7 mouse cellular contexts compared by ENCODE assay signal in the genomic region with DNA sequence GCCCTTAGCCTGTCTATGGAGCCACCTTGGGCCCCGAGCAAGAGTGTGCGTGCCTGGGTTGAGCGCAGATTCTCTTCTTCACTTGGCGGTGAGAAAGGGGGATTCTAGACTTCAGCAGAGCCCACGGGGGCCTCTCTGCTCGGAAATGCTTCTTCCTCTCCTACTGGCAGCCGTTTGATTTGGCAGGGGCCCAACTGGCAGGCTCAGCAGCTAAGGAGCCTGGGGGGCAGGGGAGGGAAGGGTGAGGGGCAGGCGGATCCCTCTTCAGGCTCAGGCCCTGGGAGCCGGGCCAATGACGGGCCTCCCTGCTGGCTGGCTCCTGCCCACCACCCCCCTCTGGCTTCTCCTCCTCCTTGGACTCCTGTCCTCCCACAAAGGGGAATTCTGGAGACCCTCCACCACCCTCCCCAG. TPM values are rescaled to one million over a fixed set of nuclear protein-coding genes. Genes with fewer than 3 reads are reported as not detected.
A peak's percentile ranks its signal among the peaks of the same experiment; 100 is the strongest.
DNase-seq lines count a peak whose midpoint lies in the region; ATAC-seq lines count a peak whose summit lies in the region.

No protein-coding gene starts in this region.

- no peak overlapping the region for H3K4me3 ChIP-seq in forebrain, embryonic 12.5 days (replicated peaks)
- peak overlapping the region; percentile 34 for H3K4me3 ChIP-seq in heart, embryonic 13.5 days
- peak overlapping the region; percentile 13 for H3K4me3 ChIP-seq in kidney, embryonic 15.5 days (replicated peaks)
- no peak overlapping the region for H3K4me3 ChIP-seq in limb, embryonic 11.5 days (ENCODE audit: low read depth, low read length)
- H3K4me3 ChIP-seq in midbrain, embryonic 14.5 days (replicated peaks; ENCODE audit: low read depth, low read length): no peak overlapping the region

- peak; percentile 86; the same call in 1 of the 2 replicates for ATAC-seq in forebrain, embryonic 12.5 days (ENCODE audit: low FRiP score)
- peak; percentile 71 for ATAC-seq in heart, embryonic 13.5 days (ENCODE audit: extremely low read depth, insufficient number of reproducible peaks, low FRiP score, low TSS enrichment)
- ATAC-seq in kidney, embryonic 15.5 days (replicated peaks; ENCODE audit: low FRiP score): peak; percentile 90
- ATAC-seq in limb, embryonic 11.5 days (ENCODE audit: insufficient number of reproducible peaks, low FRiP score, low TSS enrichment, low read depth): no peak
- ATAC-seq in midbrain, embryonic 14.5 days (ENCODE audit: low FRiP score, low TSS enrichment): peak; percentile 88

- H3K9ac ChIP-seq in forebrain, embryonic 12.5 days: no peak overlapping the region
- H3K9ac ChIP-seq in heart, embryonic 13.5 days: peak overlapping the region; percentile 67
- peak overlapping the region; percentile 26; the same call in 1 of the 2 replicates for H3K9ac ChIP-seq in kidney, embryonic 15.5 days
- H3K9ac ChIP-seq in limb, embryonic 11.5 days (ENCODE audit: low read length): peak overlapping the region; percentile 47; the same call in 1 of the 2 replicates
- H3K9ac ChIP-seq in midbrain, embryonic 14.5 days (replicated peaks; ENCODE audit: low read length): no peak overlapping the region

- DNase-seq in brain, adult 2 months (ENCODE audit: low read depth, low spot score): peak; percentile 60
- DNase-seq in limb, embryonic 11.5 days (ENCODE audit: low spot score): peak; percentile 46
- DNase-seq in midbrain, embryonic 14.5 days: peak; percentile 87
- DNase-seq in testis, postnatal 10 days (ENCODE audit: low spot score): peak; percentile 88

- H3K4me2 ChIP-seq in forebrain, embryonic 12.5 days: peak overlapping the region; percentile 42
- peak overlapping the region; percentile 65 for H3K4me2 ChIP-seq in heart, embryonic 13.5 days
- peak overlapping the region; percentile 51 for H3K4me2 ChIP-seq in kidney, embryonic 15.5 days
- peak overlapping the region; percentile 28; the same call in 1 of the 2 replicates for H3K4me2 ChIP-seq in limb, embryonic 11.5 days (ENCODE audit: low read depth, severe bottlenecking)
- peak overlapping the region; percentile 34 for H3K4me2 ChIP-seq in midbrain, embryonic 14.5 days (ENCODE audit: low read length)

- 15% methylated on average over 10 of the region's 10 CpGs for WGBS in forebrain, embryonic 12.5 days
- WGBS in heart, embryonic 13.5 days: 8% methylated on average over 10 of the region's 10 CpGs
- WGBS in kidney, embryonic 15.5 days: 7% methylated on average over 10 of the region's 10 CpGs
- 14% methylated on average over 10 of the region's 10 CpGs for WGBS in limb, embryonic 11.5 days
- 21% methylated on average over 10 of the region's 10 CpGs for WGBS in midbrain, embryonic 14.5 days

- H3K36me3 ChIP-seq in forebrain, embryonic 12.5 days (replicated peaks): no peaks in the 10 kb centered on the region
- H3K36me3 ChIP-seq in heart, embryonic 13.5 days: no peaks in the 10 kb centered on the region
- H3K36me3 ChIP-seq in kidney, embryonic 15.5 days: no peaks in the 10 kb centered on the region
- no peaks in the 10 kb centered on the region for H3K36me3 ChIP-seq in limb, embryonic 11.5 days (ENCODE audit: control insufficient read depth, insufficient read depth, low read length)
- H3K36me3 ChIP-seq in midbrain, embryonic 14.5 days (ENCODE audit: control insufficient read depth, insufficient read depth, low read length): no peaks in the 10 kb centered on the region

- peaks cover 25% of the 10 kb centered on the region for H3K4me1 ChIP-seq in forebrain, embryonic 12.5 days
- peaks cover 51% of the 10 kb centered on the region for H3K4me1 ChIP-seq in heart, embryonic 13.5 days
- peaks cover 53% of the 10 kb centered on the region for H3K4me1 ChIP-seq in kidney, embryonic 15.5 days
- H3K4me1 ChIP-seq in limb, embryonic 11.5 days (ENCODE audit: control insufficient read depth, insufficient read depth, low read length): peaks cover 37% of the 10 kb centered on the region
- H3K4me1 ChIP-seq in midbrain, embryonic 14.5 days (ENCODE audit: control insufficient read depth, insufficient read depth, low read length): peaks cover 11% of the 10 kb centered on the region

- no peaks in the 10 kb centered on the region for H3K27me3 ChIP-seq in forebrain, embryonic 12.5 days
- H3K27me3 ChIP-seq in heart, embryonic 13.5 days (replicated peaks): 0 out of 2 replicates have a peak, but pooled peaks cover 9% of the 10 kb centered on the region
- H3K27me3 ChIP-seq in kidney, embryonic 15.5 days: no peaks in the 10 kb centered on the region
- no peaks in the 10 kb centered on the region for H3K27me3 ChIP-seq in limb, embryonic 11.5 days (ENCODE audit: control insufficient read depth, insufficient read depth, low read length)
- H3K27me3 ChIP-seq in midbrain, embryonic 14.5 days (ENCODE audit: control insufficient read depth, insufficient read depth, low read length): no peaks in the 10 kb centered on the region

- H3K9me3 ChIP-seq in forebrain, embryonic 12.5 days: no peaks in the 10 kb centered on the region
- H3K9me3 ChIP-seq in heart, embryonic 13.5 days: 0 out of 2 replicates have a peak, but pooled peaks cover 2% of the 10 kb centered on the region
- H3K9me3 ChIP-seq in kidney, embryonic 15.5 days (replicated peaks): no peaks in the 10 kb centered on the region
- no peaks in the 10 kb centered on the region for H3K9me3 ChIP-seq in limb, embryonic 11.5 days (ENCODE audit: control insufficient read depth, low read length)
- no peaks in the 10 kb centered on the region for H3K9me3 ChIP-seq in midbrain, embryonic 14.5 days (ENCODE audit: control insufficient read depth, low read length)

- H3K27ac ChIP-seq in forebrain, embryonic 12.5 days: peak overlapping the region; percentile 73
- peak overlapping the region; percentile 75 for H3K27ac ChIP-seq in heart, embryonic 13.5 days (replicated peaks)
- peak overlapping the region; percentile 75 for H3K27ac ChIP-seq in kidney, embryonic 15.5 days
- H3K27ac ChIP-seq in limb, embryonic 11.5 days (replicated peaks; ENCODE audit: low read depth, low read length): peak overlapping the region; percentile 55; the same call in 1 of the 2 replicates
- peak overlapping the region; percentile 70 for H3K27ac ChIP-seq in midbrain, embryonic 14.5 days (replicated peaks; ENCODE audit: low read depth, low read length)

RNA-seq across cellular contexts. Expression of gene Mrps18a, which starts 26.7 kb away (rescaled TPM):
- polyA plus RNA-seq in forebrain, embryonic 12.5 days (2016; fragmentation: Nextera tagmentation; extraction: Ambion mirVana): 117 and 121 TPM in 2 replicates
- 123 and 132 TPM in 2 replicates for polyA plus RNA-seq in heart, embryonic 13.5 days (2015; fragmentation: Nextera tagmentation; extraction: Ambion mirVana)
- polyA plus RNA-seq in kidney, embryonic 15.5 days (2015; fragmentation: Nextera tagmentation; extraction: Ambion mirVana): 154 and 155 TPM in 2 replicates
- 152 and 165 TPM in 2 replicates for polyA plus RNA-seq in limb, embryonic 11.5 days (2014; fragmentation: Nextera tagmentation; extraction: Ambion mirVana)
- 141 and 148 TPM in 2 replicates for polyA plus RNA-seq in midbrain, embryonic 14.5 days (2014; fragmentation: Nextera tagmentation; extraction: Ambion mirVana)

RNA-seq across cellular contexts. Expression of gene Vegfa, which starts 51.9 kb away (rescaled TPM):
- 4.1 TPM in 2 replicates for polyA plus RNA-seq in forebrain, embryonic 12.5 days (2016; fragmentation: Nextera tagmentation; extraction: Ambion mirVana)
- polyA plus RNA-seq in heart, embryonic 13.5 days (2015; fragmentation: Nextera tagmentation; extraction: Ambion mirVana): 5.2 and 5.4 TPM in 2 replicates
- 5.9 and 6.6 TPM in 2 replicates for polyA plus RNA-seq in kidney, embryonic 15.5 days (2015; fragmentation: Nextera tagmentation; extraction: Ambion mirVana)
- polyA plus RNA-seq in limb, embryonic 11.5 days (2014; fragmentation: Nextera tagmentation; extraction: Ambion mirVana): 3.3 and 4.0 TPM in 2 replicates
- 4.3 and 5.5 TPM in 2 replicates for polyA plus RNA-seq in midbrain, embryonic 14.5 days (2014; fragmentation: Nextera tagmentation; extraction: Ambion mirVana)

RNA-seq across cellular contexts. Expression of gene Rsph9, which starts 59.9 kb away (rescaled TPM):
- polyA plus RNA-seq in forebrain, embryonic 12.5 days (2016; fragmentation: Nextera tagmentation; extraction: Ambion mirVana): 14.9 and 15.9 TPM in 2 replicates
- polyA plus RNA-seq in heart, embryonic 13.5 days (2015; fragmentation: Nextera tagmentation; extraction: Ambion mirVana): 6.0 and 6.1 TPM in 2 replicates
- 11.7 and 12.1 TPM in 2 replicates for polyA plus RNA-seq in kidney, embryonic 15.5 days (2015; fragmentation: Nextera tagmentation; extraction: Ambion mirVana)
- polyA plus RNA-seq in limb, embryonic 11.5 days (2014; fragmentation: Nextera tagmentation; extraction: Ambion mirVana): 12.1 and 13.1 TPM in 2 replicates
- polyA plus RNA-seq in midbrain, embryonic 14.5 days (2014; fragmentation: Nextera tagmentation; extraction: Ambion mirVana): 38.8 and 58.1 TPM in 2 replicates

Comparison
In these comparisons a context has a peak if more than half of its experiments do, and no peak if none do; other contexts are left out.
1. H3K4me3 ChIP-seq: peak in heart, embryonic 13.5 days (single experiment) and kidney, embryonic 15.5 days (single experiment); none in forebrain, embryonic 12.5 days (single experiment), limb, embryonic 11.5 days (single experiment) and midbrain, embryonic 14.5 days (single experiment).
2. H3K9ac ChIP-seq: peak in heart, embryonic 13.5 days (single experiment), kidney, embryonic 15.5 days (single experiment) and limb, embryonic 11.5 days (single experiment); none in forebrain, embryonic 12.5 days (single experiment) and midbrain, embryonic 14.5 days (single experiment).
3. Peak in every context shown above with its lines, with median percentiles within 50 percentile points of each other: DNase-seq, H3K27ac ChIP-seq and H3K4me2 ChIP-seq.